Mouse (Mus musculus) macrophage (primary cell): ENCODE results near the gene Gm9767. TPM values are rescaled to one million over a fixed set of nuclear protein-coding genes. Genes with fewer than 3 reads are reported as not detected.

Source experiments
- polyA plus RNA-seq: library from polyadenylated mRNA; stranded (reverse); fragments of 250-400 nt; gene quantifications from 3 replicates; pipeline ENCODE4 v1.2.4, GENCODE M21; 2018; ENCODE audit warnings: inconsistent platforms

Gene Gm9767
- polyA plus RNA-seq, 1 experiment from 2014 or later = not detected

Other genes starting within 250 kb of the Gm9767 start
- not detected in 3 replicates for gene Tmem200a, start 797 bp downstream of the Gm9767 start, polyA plus RNA-seq
- gene Samd3, start 151.5 kb downstream of the Gm9767 start, polyA plus RNA-seq = not detected in 3 replicates